Mouse (Mus musculus): Measurements from ENCODE around the gene Xrcc3.

Xrcc3 gene

GRCm38 (mm10) chr12:111813766-111814617 lies at the start of gene Xrcc3, which contains the start of gene Zfyve21:
Gene Xrcc3 (minus strand): TSS chr12:111813873.
Gene Zfyve21 (plus strand): TSS chr12:111814170.
- peak; percentile 99 for DNase-seq (ENCODE audit: low spot score in 2 of 2)

- no peak for DNase-seq (ENCODE audit: low spot score in 2 of 2)
These were observed 41.8 kb upstream of the Xrcc3 start for GRCm38 (mm10) chr12:111855448-111855847.

- no peak for DNase-seq (ENCODE audit: low spot score in 2 of 2)
These were observed 39.9 kb upstream of the Xrcc3 start for GRCm38 (mm10) chr12:111853546-111853945.

GRCm38 (mm10) chr12:111853011-111853436 lies 39.4 kb upstream of the Xrcc3 start:
- DNase-seq (ENCODE audit: low spot score in 2 of 2): no peak

GRCm38 (mm10) chr12:111851745-111852144 lies 38.1 kb upstream of the Xrcc3 start:
- DNase-seq (ENCODE audit: low spot score in 2 of 2): no peak

GRCm38 (mm10) chr12:111851235-111851634 lies 37.6 kb upstream of the Xrcc3 start:
- no peak for DNase-seq (ENCODE audit: low spot score in 2 of 2)

- DNase-seq (ENCODE audit: low spot score in 2 of 2): peak in 1 of 2 experiments; percentile 35
These were observed 34.7 kb upstream of the Xrcc3 start for GRCm38 (mm10) chr12:111848300-111848798.

- no peak for DNase-seq (ENCODE audit: low spot score in 2 of 2)
These were observed 33.1 kb upstream of the Xrcc3 start for GRCm38 (mm10) chr12:111846815-111847214.

- no peak for DNase-seq (ENCODE audit: low spot score in 2 of 2)
These were observed 32.3 kb upstream of the Xrcc3 start for GRCm38 (mm10) chr12:111845953-111846352.

- DNase-seq (ENCODE audit: low spot score in 2 of 2): no peak
These were observed 29.8 kb upstream of the Xrcc3 start for GRCm38 (mm10) chr12:111843470-111843869.

GRCm38 (mm10) chr12:111842565-111843433 lies 29.1 kb upstream of the Xrcc3 start:
- no peak for DNase-seq (ENCODE audit: low spot score in 2 of 2)

GRCm38 (mm10) chr12:111833457-111833856 lies 19.8 kb upstream of the Xrcc3 start:
- DNase-seq (ENCODE audit: low spot score in 2 of 2): no peak

- no peak for DNase-seq (ENCODE audit: low spot score in 2 of 2)
These were observed 19.0 kb upstream of the Xrcc3 start for GRCm38 (mm10) chr12:111832643-111833042.

- no peak for DNase-seq (ENCODE audit: low spot score in 2 of 2)
These were observed 16.7 kb upstream of the Xrcc3 start for GRCm38 (mm10) chr12:111830375-111830774.

- no peak for DNase-seq (ENCODE audit: low spot score in 2 of 2)
These were observed 16.3 kb upstream of the Xrcc3 start for GRCm38 (mm10) chr12:111829954-111830353.

- DNase-seq (ENCODE audit: low spot score in 2 of 2): no peak
These were observed 15.8 kb upstream of the Xrcc3 start for GRCm38 (mm10) chr12:111829447-111829846.

- DNase-seq (ENCODE audit: low spot score in 2 of 2): no peak
These were observed 13.9 kb upstream of the Xrcc3 start for GRCm38 (mm10) chr12:111827556-111827955.

- no peak for DNase-seq (ENCODE audit: low spot score in 2 of 2)
These were observed 8.3 kb upstream of the Xrcc3 start for GRCm38 (mm10) chr12:111821931-111822330.

- DNase-seq (ENCODE audit: low spot score in 2 of 2): no peak
These were observed 7.0 kb upstream of the Xrcc3 start for GRCm38 (mm10) chr12:111820708-111821107.

- DNase-seq (ENCODE audit: low spot score in 2 of 2): no peak
These were observed 6.3 kb upstream of the Xrcc3 start for GRCm38 (mm10) chr12:111819936-111820335.

GRCm38 (mm10) chr12:111817991-111818390 lies 4.3 kb upstream of the Xrcc3 start:
- no peak for DNase-seq (ENCODE audit: low spot score in 2 of 2)

- no peak for DNase-seq (ENCODE audit: low spot score in 2 of 2)
These were observed 3.3 kb upstream of the Xrcc3 start for GRCm38 (mm10) chr12:111816967-111817366.

Data from left cerebral cortex, adult 9 months (tissue).